Mouse (Mus musculus) embryonic fibroblast, embryonic 13.5 days (primary cell): Measurements from ENCODE around the gene Rem2. TPM values are rescaled to one million over a fixed set of nuclear protein-coding genes. Genes with fewer than 3 reads are reported as not detected.

Source experiments
- H3K27ac ChIP-seq: 2 replicates; pipeline ENCODE4 v1.5.1; 2012; ENCODE audit warnings: low read length, control low read depth, inconsistent platforms; ENCODE audit not compliant: insufficient read depth
- H3K4me1 ChIP-seq: 2 replicates; pipeline ENCODE4 v1.6.1; 2011; ENCODE audit warnings: low read length; ENCODE audit not compliant: control insufficient read depth, insufficient read depth
- H3K4me3 ChIP-seq: 2 replicates; pipeline ENCODE4 v1.5.1; 2011; ENCODE audit warnings: mild to moderate bottlenecking, control low read depth, low read length; ENCODE audit not compliant: insufficient read depth
- CTCF ChIP-seq: IDR thresholded peaks from 2 replicates; pipeline ENCODE4 v1.5.1; 2011; ENCODE audit warnings: mild to moderate bottlenecking, control low read depth, low read length, moderate library complexity, borderline replicate concordance; ENCODE audit not compliant: insufficient read depth
- POLR2A ChIP-seq: IDR thresholded peaks from 2 replicates; pipeline ENCODE4 v1.6.1; 2011; ENCODE audit warnings: low read depth, mild to moderate bottlenecking, control low read depth, low read length, moderate library complexity
- polyA plus RNA-seq: library from polyadenylated mRNA; stranded (reverse); fragments of >200 nt; gene quantifications from 2 replicates; pipeline ENCODE4 v1.2.4, GENCODE M21; 2011; ENCODE audit warnings: low read depth; ENCODE audit not compliant: missing spikeins, insufficient read length

Rem2 gene
- polyA plus RNA-seq, 1 experiment, result not detected

DNA sequence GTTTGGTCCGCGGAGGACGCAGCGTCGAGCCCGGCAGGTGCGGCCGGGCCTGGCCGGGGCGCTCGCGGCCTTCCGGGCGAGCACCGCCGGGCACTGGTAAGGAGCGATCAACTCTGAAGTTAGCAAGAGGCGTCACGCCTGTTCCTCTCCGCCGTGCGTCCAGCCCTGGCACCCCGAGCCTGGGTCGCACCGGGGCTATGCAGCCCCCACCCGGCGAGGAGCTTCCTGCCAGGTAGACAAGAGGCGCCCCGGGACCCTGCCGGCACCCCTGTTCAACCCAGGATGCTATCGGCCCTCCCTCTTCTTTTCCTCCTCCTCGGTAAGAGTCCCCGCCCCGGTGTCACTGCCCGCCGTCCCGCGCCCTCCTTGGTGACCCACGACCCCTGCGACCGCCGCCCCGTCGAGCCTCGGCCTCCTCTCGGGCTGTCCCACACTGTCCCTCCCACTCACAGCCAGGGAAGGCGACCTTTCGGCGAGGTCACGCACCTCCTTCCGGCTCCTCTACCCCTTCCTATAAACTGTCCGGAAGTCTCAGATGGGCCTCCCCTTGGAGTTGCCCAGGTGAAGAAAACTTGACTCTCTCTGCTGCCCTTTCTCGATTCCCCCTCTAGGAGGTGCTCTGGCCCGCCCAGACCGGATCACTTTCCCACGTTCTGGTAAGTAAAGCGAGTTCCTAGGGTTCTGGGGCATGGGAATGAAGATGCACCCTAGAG lies 11.5 kb upstream of the Rem2 start:
- Histone ChIP-seq H3K4me3 (peak overlapping the region; percentile 75), H3K27ac (peak overlapping the region; percentile 28), H3K4me1 (no peaks in the 10 kb centered on the region)
- TF ChIP-seq CTCF, result peak; percentile 38; the same call in 1 of the 2 replicates
- no peak for TF ChIP-seq POLR2A

GRCm38 (mm10) chr14:54471467-54471866 lies 4.4 kb upstream of the Rem2 start:
- Histone ChIP-seq H3K4me3 (no peak overlapping the region), H3K27ac (no peak overlapping the region), H3K4me1 (no peaks in the 10 kb centered on the region)
- TF ChIP-seq POLR2A (no peak), CTCF (no peak)

GRCm38 (mm10) chr14:54472671-54473070 lies 3.2 kb upstream of the Rem2 start:
- TF ChIP-seq POLR2A (no peak), CTCF (no peak)
- Histone ChIP-seq H3K4me3 (no peak overlapping the region), H3K4me1 (no peaks in the 10 kb centered on the region), H3K27ac (no peak overlapping the region)

- TF ChIP-seq CTCF (no peak), POLR2A (no peak)
These were observed 1.2 kb upstream of the Rem2 start for GRCm38 (mm10) chr14:54474744-54475143.

DNA sequence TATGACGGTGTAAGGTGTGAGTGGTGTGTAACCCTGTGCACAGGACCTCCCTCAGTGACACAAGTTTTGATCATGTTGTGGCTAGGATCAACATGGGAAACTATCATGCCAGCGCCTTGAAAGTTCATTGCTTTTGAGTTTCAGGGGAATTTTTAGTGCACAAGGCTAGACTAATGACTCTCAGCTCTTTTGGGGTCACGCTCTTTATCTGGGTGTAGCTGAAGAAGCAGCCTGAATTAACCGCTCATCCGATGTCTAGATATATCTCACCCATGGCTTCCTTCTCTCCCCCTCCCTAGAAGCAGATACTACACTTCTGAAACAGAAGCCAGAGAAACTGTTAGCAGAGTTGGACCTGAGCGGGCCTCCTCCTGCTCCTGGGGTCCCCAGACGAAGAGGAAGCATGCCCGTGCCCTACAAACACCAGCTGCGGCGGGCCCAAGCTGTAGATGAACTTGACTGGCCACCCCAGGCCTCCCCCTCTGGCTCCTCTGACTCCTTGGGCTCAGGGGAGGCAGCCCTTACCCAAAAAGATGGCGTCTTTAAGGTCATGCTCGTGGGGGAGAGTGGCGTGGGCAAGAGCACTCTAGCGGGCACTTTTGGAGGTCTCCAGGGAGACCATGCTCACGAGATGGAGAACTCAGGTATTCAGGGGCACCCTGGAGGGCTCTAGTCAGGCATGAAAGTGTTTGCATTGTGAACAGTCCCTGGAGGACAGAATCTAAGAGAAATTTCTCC lies 1.4 kb downstream of the Rem2 start:
- H3K4me1 ChIP-seq, result peaks cover 6% of the 10 kb centered on the region; the same call in 1 of the 2 replicates
- H3K27ac ChIP-seq, result no peak overlapping the region
- TF ChIP-seq CTCF (no peak), POLR2A (no peak)
- no peak overlapping the region for H3K4me3 ChIP-seq

More at GRCm38 (mm10) chr14:54474744-54475143, 1.2 kb upstream of the Rem2 start:
- H3K27ac ChIP-seq, result no peak overlapping the region
- H3K4me1 ChIP-seq, result no peaks in the 10 kb centered on the region
- H3K4me3 ChIP-seq, result no peak overlapping the region

DNA sequence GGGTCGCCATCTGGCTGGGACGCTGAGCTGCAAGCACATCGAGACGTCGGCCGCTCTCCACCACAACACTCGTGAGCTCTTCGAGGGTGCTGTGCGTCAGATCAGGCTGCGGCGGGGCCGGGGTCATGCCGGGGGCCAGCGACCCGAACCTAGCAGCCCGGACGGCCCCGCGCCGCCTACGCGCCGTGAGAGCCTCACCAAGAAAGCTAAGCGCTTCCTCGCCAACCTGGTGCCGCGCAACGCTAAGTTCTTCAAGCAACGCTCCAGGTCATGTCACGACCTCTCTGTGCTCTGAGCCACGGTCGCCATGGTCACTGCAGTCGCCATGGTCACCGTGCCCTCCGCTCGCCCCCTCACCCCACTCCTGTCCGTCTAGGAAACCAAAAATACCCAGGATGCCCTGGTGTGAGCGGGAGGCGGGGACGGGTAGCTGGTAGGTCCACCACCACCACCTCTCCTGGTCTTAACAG lies 3.6 kb downstream of the Rem2 start:
- Histone ChIP-seq H3K4me1 (peaks cover 6% of the 10 kb centered on the region; the same call in 1 of the 2 replicates), H3K4me3 (no peak overlapping the region), H3K27ac (no peak overlapping the region)
- TF ChIP-seq CTCF (no peak), POLR2A (no peak)

DNA sequence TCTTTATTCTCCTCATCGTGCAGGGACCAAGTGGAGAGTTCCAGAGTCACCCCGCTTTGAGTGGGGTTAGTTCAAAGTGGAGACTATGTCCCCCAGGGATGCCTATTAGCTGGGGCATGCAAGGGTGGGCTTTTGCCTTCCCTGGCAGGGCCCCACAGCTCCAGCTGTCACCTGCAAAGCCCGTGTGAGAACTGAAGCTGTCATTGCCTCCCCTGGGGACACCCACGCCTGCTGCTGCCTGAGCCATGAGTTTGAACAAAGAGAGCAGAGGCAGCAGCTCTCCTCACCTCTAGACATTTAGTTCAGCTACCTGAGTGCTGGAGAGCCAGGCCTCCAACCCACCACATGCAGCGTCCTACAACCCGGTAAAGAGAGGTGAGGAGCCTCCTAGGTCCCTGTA lies 4.8 kb downstream of the Rem2 start:
- Histone ChIP-seq H3K4me1 (peaks cover 6% of the 10 kb centered on the region; the same call in 1 of the 2 replicates), H3K27ac (no peak overlapping the region), H3K4me3 (no peak overlapping the region)
- TF ChIP-seq POLR2A, result no peak
- no peak for TF ChIP-seq CTCF

DNA sequence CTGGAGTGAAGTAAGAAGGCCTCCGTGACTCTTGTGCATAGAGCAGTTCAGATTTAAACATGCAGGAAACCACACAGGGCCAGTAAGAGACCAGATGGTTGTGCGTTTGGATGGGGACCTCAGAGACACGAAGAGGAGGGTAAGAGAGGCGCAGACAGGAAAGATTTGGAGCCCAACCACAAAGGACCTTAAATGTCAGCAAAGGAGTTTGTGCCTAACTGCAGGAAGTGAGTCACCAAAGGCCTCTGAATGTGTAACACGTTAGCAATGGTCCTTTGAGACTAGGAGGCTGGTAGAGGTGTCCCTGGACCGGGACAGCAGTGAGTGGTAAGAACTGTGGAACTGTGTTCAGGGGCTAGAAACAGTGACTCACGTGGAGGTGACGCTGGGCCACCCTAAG lies 5.5 kb downstream of the Rem2 start:
- peaks cover 6% of the 10 kb centered on the region; the same call in 1 of the 2 replicates for H3K4me1 ChIP-seq
- no peak overlapping the region for H3K4me3 ChIP-seq
- H3K27ac ChIP-seq, result peak overlapping the region; percentile 29; the same call in 1 of the 2 replicates
- TF ChIP-seq POLR2A (no peak), CTCF (no peak)

- TF ChIP-seq CTCF (0 out of 2 replicates have a peak, but pooled peaks have one; percentile 7), POLR2A (no peak)
- Histone ChIP-seq H3K27ac (no peak overlapping the region), H3K4me3 (no peak overlapping the region), H3K4me1 (peaks cover 6% of the 10 kb centered on the region; the same call in 1 of the 2 replicates)
These were observed 6.6 kb downstream of the Rem2 start for GRCm38 (mm10) chr14:54482498-54482897.

- TF ChIP-seq POLR2A (no peak), CTCF (no peak)
- no peak overlapping the region for H3K4me3 ChIP-seq
These were observed 10.0 kb downstream of the Rem2 start for GRCm38 (mm10) chr14:54485899-54486298.

More at GRCm38 (mm10) chr14:54485899-54486298, 10.0 kb downstream of the Rem2 start:
- no peak overlapping the region for H3K27ac ChIP-seq
- peaks cover 5% of the 10 kb centered on the region; the same call in 1 of the 2 replicates for H3K4me1 ChIP-seq
